Mouse (Mus musculus): Measurements from ENCODE around the gene Gm13078. TPM values are rescaled to one million over a fixed set of nuclear protein-coding genes. Genes with fewer than 3 reads are reported as not detected.

Gm13078 gene
- total RNA-seq (2021): not detected
- long read RNA-seq, experiment 1: 0 reads
- long read RNA-seq, experiment 2: 0 reads

- intact Hi-C loops (cut with DNase I): no loop called here
- no peak for DNase-seq
Observed at GRCm38 (mm10) chr4:143719155-143719554, at the start of gene Gm13078. Gene Gm13078, plus strand, starts transcription at chr4:143719455.

DNA sequence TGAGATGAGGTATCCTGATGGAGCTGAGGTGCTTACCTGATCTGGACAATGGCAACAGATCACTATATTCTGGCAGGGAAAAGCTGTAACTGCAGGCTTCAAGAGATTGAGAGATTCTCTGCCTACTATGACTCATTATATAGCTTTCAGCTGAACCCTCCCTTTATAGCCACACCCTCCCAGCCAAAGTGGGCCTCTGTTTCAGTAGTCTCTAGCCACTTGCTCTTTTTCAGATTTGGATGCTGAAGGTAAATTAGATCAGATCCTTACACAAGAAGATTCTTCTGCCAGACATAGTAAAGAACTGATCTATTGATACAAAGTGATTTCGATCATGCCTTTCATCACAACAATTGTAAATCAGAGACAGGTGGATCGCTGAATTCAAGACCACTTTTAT, 16.6 kb upstream of the Gm13078 start, which contains the start of gene Gm13089:
Gm13089 (minus strand) TSS at position 101 of the 400 bp plus-strand sequence.
- DNase-seq: no peak

More for the DNA sequence above, 16.6 kb upstream of the Gm13078 start, which contains the start of gene Gm13089:
- intact Hi-C loops (cut with DNase I): no loop called here

Other genes with a start within 250 kb of the Gm13078 start
- not detected for gene Gm13043, start 208.1 kb upstream of the Gm13078 start, total RNA-seq (2021)
- not detected for gene Gm13040, start 183.5 kb upstream of the Gm13078 start, total RNA-seq (2021)
- not detected for gene BC080695, start 167.8 kb upstream of the Gm13078 start, total RNA-seq (2021)
- gene Gm13057, start 167.7 kb upstream of the Gm13078 start, total RNA-seq (2021): not detected
- gene Gm13083, start 104.5 kb upstream of the Gm13078 start, total RNA-seq (2021): not detected
- not detected for gene Gm13088, start 62.2 kb upstream of the Gm13078 start, total RNA-seq (2021)
- gene Gm13089, start 16.7 kb upstream of the Gm13078 start, total RNA-seq (2021): not detected
- gene Gm13023, start 69.9 kb downstream of the Gm13078 start, total RNA-seq (2021): not detected
- not detected for gene Gm13084, start 96.6 kb downstream of the Gm13078 start, total RNA-seq (2021)
- gene Gm13103, start 127.0 kb downstream of the Gm13078 start, total RNA-seq (2021): not detected
- not detected for gene Pramef6, start 180.9 kb downstream of the Gm13078 start, total RNA-seq (2021)
- not detected for gene Pramef25, start 231.6 kb downstream of the Gm13078 start, total RNA-seq (2021)
- not detected for gene Gm13101, start 247.5 kb downstream of the Gm13078 start, total RNA-seq (2021)

Measured in heart, postnatal 14 days (tissue).